Mouse (Mus musculus) MEL (cell line): ENCODE data around the gene Ankrd24. TPM values are rescaled to one million over a fixed set of nuclear protein-coding genes. Genes with fewer than 3 reads are reported as not detected.

Experiments used
- DNase-seq: peaks from one replicate; pipeline ENCODE4 v3.0.0; 2011; ENCODE audit warnings: low read depth, low spot score
- H3K27ac ChIP-seq: 2 replicates; pipeline ENCODE4 v1.5.1; 2012; ENCODE audit warnings: low read depth, mild to moderate bottlenecking, control low read depth, low read length, moderate library complexity; ENCODE audit not compliant: control insufficient read depth
- H3K27me3 ChIP-seq, 2 experiments: fragments of 150-350 bp in 1 of 2; sonication (generic) in 1 of 2; 2 replicates each; pipeline ENCODE4 v1.6.1; 2012; ENCODE audit warnings: low read length in 2 of 2, mild to moderate bottlenecking in 2 of 2, improper control_type of control experiment in 1 of 2, moderate library complexity in 1 of 2; ENCODE audit not compliant: insufficient read depth in 2 of 2, control insufficient read depth in 1 of 2
- H3K36me3 ChIP-seq, 2 experiments: 2 replicates each; pipeline ENCODE4 v1.6.1; 2012 to 2014; ENCODE audit warnings: low read length in 2 of 2, improper control_type of control experiment in 1 of 2, inconsistent platforms in 1 of 2, mild to moderate bottlenecking in 1 of 2; ENCODE audit not compliant: insufficient read depth in 2 of 2, control insufficient read depth in 1 of 2
- H3K4me1 ChIP-seq, 2 experiments: fragments of 150-350 bp in 1 of 2; sonication (generic) in 1 of 2; 2 replicates each; pipeline ENCODE4 v1.6.1; 2012; ENCODE audit warnings: low read length in 2 of 2, improper control_type of control experiment in 1 of 2, mild to moderate bottlenecking in 1 of 2; ENCODE audit not compliant: insufficient read depth in 2 of 2, control insufficient read depth in 1 of 2
- H3K4me3 ChIP-seq, 2 experiments: fragments of 150-350 bp in 1 of 2; sonication (generic) in 1 of 2; 2 replicates each; pipeline ENCODE4 v1.5.1; 2012; ENCODE audit warnings: low read depth in 2 of 2, low read length in 2 of 2, mild to moderate bottlenecking in 2 of 2, moderate library complexity in 2 of 2, control low read depth in 1 of 2, improper control_type of control experiment in 1 of 2; ENCODE audit not compliant: control insufficient read depth in 1 of 2, insufficient read depth in 1 of 2
- H3K79me2 ChIP-seq: 2 replicates; pipeline ENCODE4 v1.6.1; 2012; ENCODE audit warnings: mild to moderate bottlenecking, low read length, moderate library complexity; ENCODE audit not compliant: control insufficient read depth, poor library complexity, insufficient read depth
- H3K9ac ChIP-seq: 2 replicates; pipeline ENCODE4 v1.6.1; 2012; ENCODE audit warnings: low read depth, mild to moderate bottlenecking, control low read depth, low read length, moderate library complexity; ENCODE audit not compliant: control insufficient read depth, poor library complexity, severe bottlenecking
- H3K9me3 ChIP-seq: fragments of 150-350 bp; sonication (generic); replicated peaks from 2 replicates; pipeline ENCODE4 v1.6.1; 2012; ENCODE audit warnings: mild to moderate bottlenecking, low read length, improper control_type of control experiment, moderate library complexity; ENCODE audit not compliant: insufficient read depth
- CHD1 ChIP-seq: IDR thresholded peaks from 2 replicates; pipeline ENCODE4 v1.6.1; 2012; ENCODE audit warnings: low read depth, mild to moderate bottlenecking, inconsistent platforms, low read length, improper control_type of control experiment
- CHD2 ChIP-seq: IDR thresholded peaks from 2 replicates; pipeline ENCODE4 v1.6.1; 2011; ENCODE audit warnings: low read length, improper control_type of control experiment
- CTCF ChIP-seq, 3 experiments: IDR thresholded peaks in 2 of 3; conservative IDR thresholded peaks in 1 of 3; 2 replicates each; pipeline ENCODE4 v1.5.1; 2011 to 2012; ENCODE audit warnings: low read length in 3 of 3, low read depth in 2 of 3, mild to moderate bottlenecking in 2 of 3, improper control_type of control experiment in 1 of 3, inconsistent platforms in 1 of 3, mixed read lengths in 1 of 3, moderate library complexity in 1 of 3; ENCODE audit not compliant: control insufficient read depth in 1 of 3, insufficient read depth in 1 of 3, poor library complexity in 1 of 3, severe bottlenecking in 1 of 3
- ELF1 ChIP-seq: IDR thresholded peaks from 2 replicates; pipeline ENCODE4 v1.6.1; 2014; ENCODE audit warnings: low read depth, mild to moderate bottlenecking, inconsistent platforms, low read length, improper control_type of control experiment, moderate library complexity
- ETS1 ChIP-seq: IDR thresholded peaks from 2 replicates; pipeline ENCODE4 v1.6.1; 2012; ENCODE audit warnings: low read depth, mild to moderate bottlenecking, inconsistent platforms, low read length, improper control_type of control experiment, moderate library complexity
- GATA1 ChIP-seq: IDR thresholded peaks from 2 replicates; pipeline ENCODE4 v1.6.1; 2011; ENCODE audit warnings: low read depth, low read length, improper control_type of control experiment
- HCFC1 ChIP-seq: IDR thresholded peaks from 2 replicates; pipeline ENCODE4 v1.6.1; 2012; ENCODE audit warnings: low read depth, mild to moderate bottlenecking, inconsistent platforms, low read length, improper control_type of control experiment, moderate library complexity
- JUND ChIP-seq: IDR thresholded peaks from 2 replicates; pipeline ENCODE4 v1.6.1; 2011; ENCODE audit warnings: low read depth, mild to moderate bottlenecking, improper control_type of control experiment, low read length
- MAFK ChIP-seq: IDR thresholded peaks from 2 replicates; pipeline ENCODE4 v1.6.1; 2011; ENCODE audit warnings: low read depth, mild to moderate bottlenecking, low read length, improper control_type of control experiment, borderline replicate concordance
- MAZ ChIP-seq: IDR thresholded peaks from 2 replicates; pipeline ENCODE4 v1.6.1; 2012; ENCODE audit warnings: low read depth, mild to moderate bottlenecking, inconsistent platforms, low read length, improper control_type of control experiment
- MEF2A ChIP-seq: IDR thresholded peaks from 2 replicates; pipeline ENCODE4 v1.6.1; 2014; ENCODE audit warnings: low read depth, mild to moderate bottlenecking, inconsistent platforms, low read length, improper control_type of control experiment; ENCODE audit not compliant: poor library complexity, insufficient replicate concordance, severe bottlenecking; ENCODE audit errors: extremely low read depth
- MYB ChIP-seq: IDR thresholded peaks from 2 replicates; pipeline ENCODE4 v1.6.1; 2011; ENCODE audit warnings: mild to moderate bottlenecking, low read depth, low read length, improper control_type of control experiment
- NELFE ChIP-seq: IDR thresholded peaks from 2 replicates; pipeline ENCODE4 v1.6.1; 2011; ENCODE audit warnings: low read depth, low read length, improper control_type of control experiment
- NRF1 ChIP-seq: IDR thresholded peaks from 2 replicates; pipeline ENCODE4 v1.6.1; 2014; ENCODE audit warnings: low read depth, mild to moderate bottlenecking, inconsistent platforms, low read length, improper control_type of control experiment, moderate library complexity; ENCODE audit not compliant: poor library complexity, insufficient read depth, severe bottlenecking
- POLR2AphosphoS5 ChIP-seq: IDR thresholded peaks from 2 replicates; pipeline ENCODE4 v1.6.1; 2012; ENCODE audit warnings: low read depth, borderline replicate concordance, mild to moderate bottlenecking, inconsistent platforms, low read length, moderate library complexity, mixed read lengths
- RAD21 ChIP-seq: IDR thresholded peaks from 2 replicates; pipeline ENCODE4 v1.6.1; 2011; ENCODE audit warnings: mild to moderate bottlenecking, low read depth, low read length, improper control_type of control experiment
- RCOR1 ChIP-seq: IDR thresholded peaks from 2 replicates; pipeline ENCODE4 v1.6.1; 2012; ENCODE audit warnings: low read depth, mild to moderate bottlenecking, inconsistent platforms, low read length, improper control_type of control experiment
- SIN3A ChIP-seq: IDR thresholded peaks from 2 replicates; pipeline ENCODE4 v1.6.1; 2012; ENCODE audit warnings: low read length, improper control_type of control experiment, inconsistent platforms
- TAL1 ChIP-seq: IDR thresholded peaks from 2 replicates; pipeline ENCODE4 v1.6.1; 2012; ENCODE audit warnings: mild to moderate bottlenecking, inconsistent platforms, low read length, moderate library complexity, mixed read lengths
- TBP ChIP-seq: IDR thresholded peaks from 2 replicates; pipeline ENCODE4 v1.8.0; 2011; ENCODE audit warnings: low read depth, low read length, improper control_type of control experiment
- TCF12 ChIP-seq: IDR thresholded peaks from 2 replicates; pipeline ENCODE4 v1.6.1; 2014; ENCODE audit warnings: low read depth, mild to moderate bottlenecking, inconsistent platforms, low read length, improper control_type of control experiment, moderate library complexity
- UBTF ChIP-seq: IDR thresholded peaks from 2 replicates; pipeline ENCODE4 v1.6.1; 2012; ENCODE audit warnings: low read depth, mild to moderate bottlenecking, inconsistent platforms, low read length, improper control_type of control experiment, moderate library complexity, borderline replicate concordance; ENCODE audit not compliant: insufficient read depth
- USF2 ChIP-seq, 2 experiments: IDR thresholded peaks; 2 replicates each; pipeline ENCODE4 v1.6.1; 2011 to 2012; ENCODE audit warnings: improper control_type of control experiment in 2 of 2, low read length in 2 of 2, borderline replicate concordance in 1 of 2, inconsistent platforms in 1 of 2, low read depth in 1 of 2, mild to moderate bottlenecking in 1 of 2; ENCODE audit not compliant: insufficient read depth in 1 of 2
- ZC3H11A ChIP-seq: IDR thresholded peaks from 2 replicates; pipeline ENCODE4 v1.6.1; 2012; ENCODE audit warnings: low read depth, mild to moderate bottlenecking, inconsistent platforms, low read length, improper control_type of control experiment
- ZKSCAN1 ChIP-seq: IDR thresholded peaks from 2 replicates; pipeline ENCODE4 v1.6.1; 2012; ENCODE audit warnings: low read depth, mild to moderate bottlenecking, inconsistent platforms, low read length, improper control_type of control experiment, moderate library complexity
- ZMIZ1 ChIP-seq: IDR thresholded peaks from 2 replicates; pipeline ENCODE4 v1.6.1; 2012; ENCODE audit warnings: low read depth, mild to moderate bottlenecking, inconsistent platforms, low read length, improper control_type of control experiment, moderate library complexity
- ZNF384 ChIP-seq: IDR thresholded peaks from 2 replicates; pipeline ENCODE4 v1.6.1; 2012; ENCODE audit warnings: low read depth, mild to moderate bottlenecking, inconsistent platforms, low read length, improper control_type of control experiment
- polyA plus RNA-seq, 2 experiments: library from polyadenylated mRNA; stranded (reverse) in 1 of 2; unstranded in 1 of 2; fragments of >175 nt in 1 of 2; fragments of >200 nt in 1 of 2; gene quantifications; 2 replicates each; pipeline versions ENCODE4 v1.2.1 to v1.2.4; 2012; ENCODE audit warnings: low replicate concordance in 2 of 2, low read depth in 1 of 2; ENCODE audit not compliant: insufficient read length in 2 of 2, insufficient read depth in 1 of 2, missing spikeins in 1 of 2
- total RNA-seq: library from RNA; depleted of rRNA; stranded (reverse); fragments of 300-350 nt; gene quantifications from 2 replicates; pipeline ENCODE4 v1.2.3, GENCODE M21; 2012

The Ankrd24 gene
- total and polyA plus RNA-seq, 3 experiments = 4.5 to 14.6 TPM; not detected in 1

- no peak for TF ChIP-seq ETS1
- no peak for TF ChIP-seq ZC3H11A
- TF ChIP-seq ZKSCAN1 = no peak
- no peak for TF ChIP-seq POLR2AphosphoS5
- TF ChIP-seq ZMIZ1 = no peak
- TF ChIP-seq ELF1 = no peak
- TF ChIP-seq USF2 (IDR thresholded peaks at IDR 0.05; ENCODE audit: borderline replicate concordance in 1 of 2, insufficient read depth in 1 of 2, low read depth in 1 of 2, low read length in 2 of 2) = no peak
- TF ChIP-seq NRF1 = no peak
- TF ChIP-seq CHD1 = no peak
- TF ChIP-seq SIN3A = no peak
- TF ChIP-seq MEF2A = no peak
- no peak for TF ChIP-seq HCFC1
- TF ChIP-seq MAFK = no peak
- no peak for TF ChIP-seq CTCF (IDR thresholded peaks at IDR 0.05 in 2 of 3, conservative IDR thresholded peaks at IDR 0.05 in 1 of 3; ENCODE audit: control insufficient read depth in 1 of 3, insufficient read depth in 1 of 3, low read depth in 2 of 3, low read length in 3 of 3, poor library complexity in 1 of 3, severe bottlenecking in 1 of 3)
- no peak overlapping the region for H3K27ac ChIP-seq
- no peaks in the 10 kb centered on the region for H3K27me3 ChIP-seq
- H3K9me3 ChIP-seq = no peaks in the 10 kb centered on the region
- no peaks in the 10 kb centered on the region for H3K4me1 ChIP-seq
- H3K79me2 ChIP-seq = no peaks in the 10 kb centered on the region
- no peak overlapping the region for H3K4me3 ChIP-seq
- no peak for DNase-seq
- H3K36me3 ChIP-seq = no peaks in the 10 kb centered on the region
- no peak overlapping the region for H3K9ac ChIP-seq
Measured at GRCm38 (mm10) chr10:81593223-81593622, 35.1 kb upstream of the Ankrd24 start.

DNA sequence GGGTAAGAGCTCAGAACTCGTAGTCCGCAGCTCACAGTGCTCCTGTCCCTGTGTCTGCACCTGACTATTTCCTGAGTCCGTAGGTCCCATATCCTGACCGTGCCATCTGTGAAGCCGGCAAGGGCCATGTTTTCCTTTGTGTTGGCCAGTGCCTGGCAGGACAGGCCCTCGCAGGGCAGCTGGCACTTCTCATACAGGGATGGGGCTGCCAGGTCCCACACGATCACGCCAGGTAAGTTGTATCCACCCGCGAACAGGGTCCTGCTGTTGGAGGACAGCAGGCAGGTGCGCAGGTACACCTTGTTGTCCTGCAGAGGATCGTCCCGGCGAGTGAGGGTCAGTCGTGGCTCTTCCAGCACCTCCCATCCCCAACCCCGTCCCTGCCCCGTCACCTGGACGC lies 34.4 kb upstream of the Ankrd24 start:
- Histone ChIP-seq H3K27me3 (no peaks in the 10 kb centered on the region), H3K4me3 (no peak overlapping the region), H3K9ac (no peak overlapping the region), H3K4me1 (no peaks in the 10 kb centered on the region), H3K79me2 (no peaks in the 10 kb centered on the region), H3K27ac (no peak overlapping the region), H3K36me3 (no peaks in the 10 kb centered on the region)
- no peak for DNase-seq
- no peak for TF ChIP-seq ZNF384
- no peak for TF ChIP-seq ZMIZ1
- TF ChIP-seq JUND = no peak
- no peak for TF ChIP-seq MAZ
- no peak for TF ChIP-seq MAFK
- TF ChIP-seq CHD2 = no peak
- TF ChIP-seq TCF12 = no peak
- TF ChIP-seq MEF2A = no peak
- TF ChIP-seq RCOR1 = no peak
- TF ChIP-seq RAD21 = no peak
- TF ChIP-seq TAL1 = no peak
- no peak for TF ChIP-seq TBP
- no peak for TF ChIP-seq NELFE
- TF ChIP-seq MYB = no peak
- TF ChIP-seq ELF1 = no peak
- TF ChIP-seq CHD1 = no peak
- TF ChIP-seq USF2 (IDR thresholded peaks at IDR 0.05; ENCODE audit: borderline replicate concordance in 1 of 2, insufficient read depth in 1 of 2, low read depth in 1 of 2, low read length in 2 of 2) = no peak
- TF ChIP-seq NRF1 = no peak
- TF ChIP-seq GATA1 = no peak
- no peak for TF ChIP-seq UBTF
- TF ChIP-seq, all 39 proteins: peak for 0
- H3K9me3 ChIP-seq = no peaks in the 10 kb centered on the region
